Mouse (Mus musculus): ENCODE results near the gene Mpzl2.

Mpzl2 gene

GRCm38 (mm10) chr9:45090811-45091210 lies 51.2 kb downstream of the Mpzl2 start:
- DNase-seq = no peak

- DNase-seq = no peak
Observed at GRCm38 (mm10) chr9:45092641-45093040, 53.0 kb downstream of the Mpzl2 start.

GRCm38 (mm10) chr9:45095149-45095937 lies 55.7 kb downstream of the Mpzl2 start:
- DNase-seq = no peak

- no peak for DNase-seq
Observed at GRCm38 (mm10) chr9:45097877-45098276, 58.3 kb downstream of the Mpzl2 start.

- DNase-seq = peak; percentile 64
Observed at GRCm38 (mm10) chr9:45098426-45098825, 58.8 kb downstream of the Mpzl2 start.

- no peak for DNase-seq
Observed at GRCm38 (mm10) chr9:45102528-45102927, 62.9 kb downstream of the Mpzl2 start.

- no peak for DNase-seq
Observed at GRCm38 (mm10) chr9:45103211-45103979, 63.8 kb downstream of the Mpzl2 start.
